Mouse (Mus musculus) MEL (cell line): ENCODE data around the gene Ano10. TPM values are rescaled to one million over a fixed set of nuclear protein-coding genes. Genes with fewer than 3 reads are reported as not detected.

Source experiments
- DNase-seq: peaks from one replicate; pipeline ENCODE4 v3.0.0; 2011; ENCODE audit warnings: low read depth, low spot score
- H3K27ac ChIP-seq: 2 replicates; pipeline ENCODE4 v1.5.1; 2012; ENCODE audit warnings: low read depth, mild to moderate bottlenecking, control low read depth, low read length, moderate library complexity; ENCODE audit not compliant: control insufficient read depth
- H3K27me3 ChIP-seq, 2 experiments: fragments of 150-350 bp in 1 of 2; sonication (generic) in 1 of 2; 2 replicates each; pipeline ENCODE4 v1.6.1; 2012; ENCODE audit warnings: low read length in 2 of 2, mild to moderate bottlenecking in 2 of 2, improper control_type of control experiment in 1 of 2, moderate library complexity in 1 of 2; ENCODE audit not compliant: insufficient read depth in 2 of 2, control insufficient read depth in 1 of 2
- H3K36me3 ChIP-seq, 2 experiments: 2 replicates each; pipeline ENCODE4 v1.6.1; 2012 to 2014; ENCODE audit warnings: low read length in 2 of 2, improper control_type of control experiment in 1 of 2, inconsistent platforms in 1 of 2, mild to moderate bottlenecking in 1 of 2; ENCODE audit not compliant: insufficient read depth in 2 of 2, control insufficient read depth in 1 of 2
- H3K4me1 ChIP-seq, 2 experiments: fragments of 150-350 bp in 1 of 2; sonication (generic) in 1 of 2; 2 replicates each; pipeline ENCODE4 v1.6.1; 2012; ENCODE audit warnings: low read length in 2 of 2, improper control_type of control experiment in 1 of 2, mild to moderate bottlenecking in 1 of 2; ENCODE audit not compliant: insufficient read depth in 2 of 2, control insufficient read depth in 1 of 2
- H3K4me3 ChIP-seq, 2 experiments: fragments of 150-350 bp in 1 of 2; sonication (generic) in 1 of 2; 2 replicates each; pipeline ENCODE4 v1.5.1; 2012; ENCODE audit warnings: low read depth in 2 of 2, low read length in 2 of 2, mild to moderate bottlenecking in 2 of 2, moderate library complexity in 2 of 2, control low read depth in 1 of 2, improper control_type of control experiment in 1 of 2; ENCODE audit not compliant: control insufficient read depth in 1 of 2, insufficient read depth in 1 of 2
- H3K79me2 ChIP-seq: 2 replicates; pipeline ENCODE4 v1.6.1; 2012; ENCODE audit warnings: mild to moderate bottlenecking, low read length, moderate library complexity; ENCODE audit not compliant: control insufficient read depth, poor library complexity, insufficient read depth
- H3K9ac ChIP-seq: 2 replicates; pipeline ENCODE4 v1.6.1; 2012; ENCODE audit warnings: low read depth, mild to moderate bottlenecking, control low read depth, low read length, moderate library complexity; ENCODE audit not compliant: control insufficient read depth, poor library complexity, severe bottlenecking
- H3K9me3 ChIP-seq: fragments of 150-350 bp; sonication (generic); replicated peaks from 2 replicates; pipeline ENCODE4 v1.6.1; 2012; ENCODE audit warnings: mild to moderate bottlenecking, low read length, improper control_type of control experiment, moderate library complexity; ENCODE audit not compliant: insufficient read depth
- CHD1 ChIP-seq: IDR thresholded peaks from 2 replicates; pipeline ENCODE4 v1.6.1; 2012; ENCODE audit warnings: low read depth, mild to moderate bottlenecking, inconsistent platforms, low read length, improper control_type of control experiment
- CHD2 ChIP-seq: IDR thresholded peaks from 2 replicates; pipeline ENCODE4 v1.6.1; 2011; ENCODE audit warnings: low read length, improper control_type of control experiment
- EP300 ChIP-seq, 2 experiments: IDR thresholded peaks; 2 replicates each; pipeline ENCODE4 v1.6.1; 2011; ENCODE audit warnings: improper control_type of control experiment in 2 of 2, low read length in 2 of 2, low read depth in 1 of 2, mild to moderate bottlenecking in 1 of 2
- ETS1 ChIP-seq: IDR thresholded peaks from 2 replicates; pipeline ENCODE4 v1.6.1; 2012; ENCODE audit warnings: low read depth, mild to moderate bottlenecking, inconsistent platforms, low read length, improper control_type of control experiment, moderate library complexity
- GABPA ChIP-seq: IDR thresholded peaks from 2 replicates; pipeline ENCODE4 v1.6.1; 2012; ENCODE audit warnings: low read depth, mild to moderate bottlenecking, inconsistent platforms, low read length, improper control_type of control experiment, moderate library complexity
- GATA1 ChIP-seq: IDR thresholded peaks from 2 replicates; pipeline ENCODE4 v1.6.1; 2011; ENCODE audit warnings: low read depth, low read length, improper control_type of control experiment
- HCFC1 ChIP-seq: IDR thresholded peaks from 2 replicates; pipeline ENCODE4 v1.6.1; 2012; ENCODE audit warnings: low read depth, mild to moderate bottlenecking, inconsistent platforms, low read length, improper control_type of control experiment, moderate library complexity
- MXI1 ChIP-seq: IDR thresholded peaks from 2 replicates; pipeline ENCODE4 v1.6.1; 2011; ENCODE audit warnings: mild to moderate bottlenecking, low read depth, low read length, improper control_type of control experiment
- MYC ChIP-seq: IDR thresholded peaks from 2 replicates; pipeline ENCODE4 v1.6.1; 2011; ENCODE audit warnings: low read depth, mild to moderate bottlenecking, low read length, improper control_type of control experiment, moderate library complexity
- NELFE ChIP-seq: IDR thresholded peaks from 2 replicates; pipeline ENCODE4 v1.6.1; 2011; ENCODE audit warnings: low read depth, low read length, improper control_type of control experiment
- POLR2A ChIP-seq, 2 experiments: IDR thresholded peaks; 2 replicates each; pipeline ENCODE4 v1.6.1; 2011 to 2012; ENCODE audit warnings: low read length in 2 of 2, mild to moderate bottlenecking in 2 of 2, control low read depth in 1 of 2, improper control_type of control experiment in 1 of 2, low read depth in 1 of 2, moderate library complexity in 1 of 2; ENCODE audit not compliant: control insufficient read depth in 1 of 2, insufficient read depth in 1 of 2, poor library complexity in 1 of 2
- POLR2AphosphoS5 ChIP-seq: IDR thresholded peaks from 2 replicates; pipeline ENCODE4 v1.6.1; 2012; ENCODE audit warnings: low read depth, borderline replicate concordance, mild to moderate bottlenecking, inconsistent platforms, low read length, moderate library complexity, mixed read lengths
- RAD21 ChIP-seq: IDR thresholded peaks from 2 replicates; pipeline ENCODE4 v1.6.1; 2011; ENCODE audit warnings: mild to moderate bottlenecking, low read depth, low read length, improper control_type of control experiment
- RCOR1 ChIP-seq: IDR thresholded peaks from 2 replicates; pipeline ENCODE4 v1.6.1; 2012; ENCODE audit warnings: low read depth, mild to moderate bottlenecking, inconsistent platforms, low read length, improper control_type of control experiment
- TAL1 ChIP-seq: IDR thresholded peaks from 2 replicates; pipeline ENCODE4 v1.6.1; 2012; ENCODE audit warnings: mild to moderate bottlenecking, inconsistent platforms, low read length, moderate library complexity, mixed read lengths
- UBTF ChIP-seq: IDR thresholded peaks from 2 replicates; pipeline ENCODE4 v1.6.1; 2012; ENCODE audit warnings: low read depth, mild to moderate bottlenecking, inconsistent platforms, low read length, improper control_type of control experiment, moderate library complexity, borderline replicate concordance; ENCODE audit not compliant: insufficient read depth
- ZKSCAN1 ChIP-seq: IDR thresholded peaks from 2 replicates; pipeline ENCODE4 v1.6.1; 2012; ENCODE audit warnings: low read depth, mild to moderate bottlenecking, inconsistent platforms, low read length, improper control_type of control experiment, moderate library complexity
- polyA plus RNA-seq, 2 experiments: library from polyadenylated mRNA; stranded (reverse) in 1 of 2; unstranded in 1 of 2; fragments of >175 nt in 1 of 2; fragments of >200 nt in 1 of 2; gene quantifications; 2 replicates each; pipeline versions ENCODE4 v1.2.1 to v1.2.4; 2012; ENCODE audit warnings: low replicate concordance in 2 of 2, low read depth in 1 of 2; ENCODE audit not compliant: insufficient read length in 2 of 2, insufficient read depth in 1 of 2, missing spikeins in 1 of 2
- total RNA-seq: library from RNA; depleted of rRNA; stranded (reverse); fragments of 300-350 nt; gene quantifications from 2 replicates; pipeline ENCODE4 v1.2.3, GENCODE M21; 2012

The Ano10 gene
- total and polyA plus RNA-seq, 3 experiments = 0.54 to 3.1 TPM; not detected in 1

- H3K27ac ChIP-seq = no peak overlapping the region
- TF ChIP-seq POLR2AphosphoS5 = no peak
- no peak for TF ChIP-seq RAD21
- TF ChIP-seq GABPA = no peak
- H3K27me3 ChIP-seq = peaks cover 0 to 2% of the 10 kb centered on the region in 2 experiments; a peak in 3 of 4 replicates
- no peak overlapping the region for H3K4me3 ChIP-seq
- no peak for DNase-seq
- peaks cover 0 to 11% of the 10 kb centered on the region in 2 experiments; a peak in 2 of 4 replicates for H3K4me1 ChIP-seq
- H3K9me3 ChIP-seq = no peaks in the 10 kb centered on the region
- H3K79me2 ChIP-seq = no peaks in the 10 kb centered on the region
- no peak overlapping the region for H3K9ac ChIP-seq
- peaks cover 0 to 12% of the 10 kb centered on the region in 2 experiments; a peak in 2 of 4 replicates for H3K36me3 ChIP-seq
These were observed 11.1 kb upstream of the Ano10 start for GRCm38 (mm10) chr9:122305302-122305701.

GRCm38 (mm10) chr9:122296169-122296568, 1.9 kb upstream of the Ano10 start:
- Histone ChIP-seq H3K4me3 (no peak overlapping the region), H3K9me3 (no peaks in the 10 kb centered on the region), H3K79me2 (no peaks in the 10 kb centered on the region; the same call in 1 of the 2 replicates), H3K4me1 (peaks cover 0 to 2% of the 10 kb centered on the region in 2 experiments; a peak in 1 of 4 replicates), H3K9ac (no peak overlapping the region), H3K36me3 (peaks cover 0 to 2% of the 10 kb centered on the region in 2 experiments; a peak in 1 of 4 replicates), H3K27me3 (peaks cover 4 to 7% of the 10 kb centered on the region in 2 experiments; a peak in 3 of 4 replicates), H3K27ac (no peak overlapping the region)
- peak; percentile 10 for DNase-seq
- TF ChIP-seq GATA1 (peak; percentile 54), EP300 (IDR thresholded peaks at IDR 0.05; ENCODE audit: low read depth in 1 of 2, low read length in 2 of 2) (peak in 1 of 2 experiments; percentile 43; a peak in 2 of 4 replicates), TAL1 (peak; percentile 24; the same call in 1 of the 2 replicates), ZKSCAN1 (no peak), RCOR1 (peak; percentile 95), MXI1 (no peak)

- peaks cover 0 to 2% of the 10 kb centered on the region in 2 experiments; a peak in 1 of 4 replicates for H3K36me3 ChIP-seq
- H3K4me1 ChIP-seq = peaks cover 0 to 2% of the 10 kb centered on the region in 2 experiments; a peak in 1 of 4 replicates
- no peak overlapping the region for H3K4me3 ChIP-seq
- no peaks in the 10 kb centered on the region; the same call in 1 of the 2 replicates for H3K79me2 ChIP-seq
- peaks cover 4 to 7% of the 10 kb centered on the region in 2 experiments; a peak in 3 of 4 replicates for H3K27me3 ChIP-seq
- TF ChIP-seq ETS1 (no peak), MYC (no peak), UBTF (no peak), CHD1 (no peak), NELFE (no peak), CHD2 (no peak), POLR2A (IDR thresholded peaks at IDR 0.05; ENCODE audit: control insufficient read depth in 1 of 2, insufficient read depth in 1 of 2, low read depth in 1 of 2, low read length in 2 of 2, poor library complexity in 1 of 2) (no peak), GATA1 (no peak), HCFC1 (no peak), GABPA (no peak), EP300 (IDR thresholded peaks at IDR 0.05; ENCODE audit: low read depth in 1 of 2, low read length in 2 of 2) (no peak)
- DNase-seq = peak; percentile 24
- no peak overlapping the region for H3K27ac ChIP-seq
- no peak overlapping the region for H3K9ac ChIP-seq
- H3K9me3 ChIP-seq = no peaks in the 10 kb centered on the region
These were observed 1.2 kb upstream of the Ano10 start for GRCm38 (mm10) chr9:122295396-122295795.
